Mouse (Mus musculus) lung, postnatal 0 days (tissue): ENCODE measurements around the gene Gm8251. TPM values are rescaled to one million over a fixed set of nuclear protein-coding genes. Genes with fewer than 3 reads are reported as not detected.

ENCODE experiments used
- ATAC-seq: fragments of 200-750 bp; cut with Nextera tagmentation; 2 replicates; pipeline ENCODE4 v1.8.0; 2017; ENCODE audit warnings: moderate library complexity
- DNase-seq: peaks from one replicate; pipeline ENCODE4 v3.0.0-alpha.2; 2016; ENCODE audit warnings: low spot score
- H3K27ac ChIP-seq: fragments of 300-500 bp; sonication (generic); 2 replicates; pipeline ENCODE4 v1.5.1; 2014; ENCODE audit warnings: antibody characterized with exemption, mild to moderate bottlenecking, low read length, mixed read lengths
- H3K27me3 ChIP-seq: fragments of 300-500 bp; sonication (generic); replicated peaks from 2 replicates; pipeline ENCODE4 v1.6.1; 2014; ENCODE audit warnings: low read length, mixed read lengths; ENCODE audit not compliant: insufficient read depth
- H3K36me3 ChIP-seq: fragments of 300-500 bp; sonication (generic); 2 replicates; pipeline ENCODE4 v1.6.1; 2014; ENCODE audit warnings: low read length, mixed read lengths; ENCODE audit not compliant: insufficient read depth
- H3K4me1 ChIP-seq: fragments of 300-500 bp; sonication (generic); 2 replicates; pipeline ENCODE4 v1.6.1; 2014; ENCODE audit warnings: antibody characterized with exemption, low read depth, low read length, mixed read lengths; ENCODE audit not compliant: insufficient read depth
- H3K4me2 ChIP-seq: fragments of 300-500 bp; sonication (generic); replicated peaks from 2 replicates; pipeline ENCODE4 v1.6.1; 2014; ENCODE audit warnings: low read depth, mild to moderate bottlenecking, low read length, moderate library complexity, mixed read lengths
- H3K4me3 ChIP-seq: fragments of 300-500 bp; sonication (generic); 2 replicates; pipeline ENCODE4 v1.5.1; 2014; ENCODE audit warnings: low read depth, low read length
- H3K9ac ChIP-seq: fragments of 300-500 bp; sonication (generic); replicated peaks from 2 replicates; pipeline ENCODE4 v1.6.1; 2014; ENCODE audit warnings: low read depth, mild to moderate bottlenecking
- H3K9me3 ChIP-seq: fragments of 300-500 bp; sonication (generic); 2 replicates; pipeline ENCODE4 v1.6.1; 2016; ENCODE audit warnings: low read length, mixed read lengths
- CTCF ChIP-seq: IDR thresholded peaks from 2 replicates; pipeline ENCODE4 v1.5.1; 2016; ENCODE audit warnings: antibody characterized with exemption, mild to moderate bottlenecking
- EP300 ChIP-seq: IDR thresholded peaks from 2 replicates; pipeline ENCODE4 v1.6.1; 2016; ENCODE audit warnings: antibody characterized with exemption, mild to moderate bottlenecking, control low read depth
- WGBS: fragments of 180-500 bp; shearing (Covaris S2); extraction: QIAGEN DNeasy Blood & Tissue Kit; methylation state at CpG from one replicate; pipeline ENCODE4 v1.1.7; 2014; 5-methylcytosine and 5-hydroxymethylcytosine counted together
- polyA plus RNA-seq: library from polyadenylated mRNA; unstranded; fragments of >200 nt; fragmentation: Nextera tagmentation; extraction: Ambion mirVana; gene quantifications from 2 replicates; pipeline ENCODE4 v1.2.1, GENCODE M21; 2015

Gene Gm8251
- polyA plus RNA-seq = 0.04 TPM in 1 of 2 replicates, not detected in the other

DNA sequence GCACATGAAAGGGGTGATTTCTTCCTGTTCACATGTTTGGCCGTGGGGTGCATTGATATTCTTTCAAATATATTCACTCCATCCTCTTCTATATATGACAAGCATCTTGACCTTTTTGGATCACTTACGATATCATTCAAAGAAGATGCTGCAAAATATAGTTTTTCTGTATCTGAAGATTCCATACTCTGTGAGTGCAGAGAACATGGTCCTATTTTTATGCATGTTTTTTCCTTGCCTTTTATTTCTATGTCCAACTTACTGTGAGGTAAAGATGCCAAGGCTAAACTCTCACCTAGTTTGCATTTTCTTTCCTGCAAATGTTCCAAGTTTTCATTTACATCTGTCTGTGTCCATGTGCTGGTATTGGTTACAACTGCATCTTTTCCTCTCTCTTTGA lies at the start of gene Gm8251:
Gm8251 (minus strand) TSS at position 101 of the 400 bp plus-strand sequence.
- Histone ChIP-seq H3K4me3 (no peak within 1 kb of the TSS), H3K36me3 (no peaks in the 10 kb centered on the region), H3K9ac (no peak within 1 kb of the TSS), H3K27me3 (no peaks in the 10 kb centered on the region), H3K4me1 (no peaks in the 10 kb centered on the region), H3K27ac (no peak within 1 kb of the TSS), H3K4me2 (no peak within 1 kb of the TSS), H3K9me3 (no peaks in the 10 kb centered on the region)
- ATAC-seq (no peak), DNase-seq (no peak)
- 84% methylated on average over 2 of the region's 2 CpGs for WGBS
- TF ChIP-seq EP300 (no peak), CTCF (no peak)

GRCm38 (mm10) chr1:44102939-44103338 lies 41.2 kb upstream of the Gm8251 start:
- TF ChIP-seq CTCF (no peak), EP300 (no peak)
- Histone ChIP-seq H3K9me3 (no peaks in the 10 kb centered on the region), H3K4me3 (no peak overlapping the region), H3K9ac (no peak overlapping the region), H3K4me2 (peak overlapping the region; percentile 63), H3K27ac (no peak overlapping the region), H3K36me3 (0 out of 2 replicates have a peak, but pooled peaks cover 6% of the 10 kb centered on the region), H3K27me3 (no peaks in the 10 kb centered on the region), H3K4me1 (no peaks in the 10 kb centered on the region)
- no peak for ATAC-seq
- no peak for DNase-seq
- WGBS = 15% methylated on average over 5 of the region's 5 CpGs

- TF ChIP-seq CTCF (no peak), EP300 (no peak)
- peak within 1 kb of the TSS; percentile 46 for H3K9ac ChIP-seq
- H3K9me3 ChIP-seq = no peaks in the 10 kb centered on the region
- ATAC-seq = peak; percentile 98
- no peaks in the 10 kb centered on the region for H3K27me3 ChIP-seq
- DNase-seq = peak; percentile 97
- WGBS = 2% methylated on average over 52 of the region's 55 CpGs
- 0 out of 2 replicates have a peak, but pooled peaks cover under 1% of the 10 kb centered on the region for H3K36me3 ChIP-seq
- H3K4me2 ChIP-seq = peak within 1 kb of the TSS; percentile 63
- peak within 1 kb of the TSS; percentile 68 for H3K4me3 ChIP-seq
- H3K27ac ChIP-seq = peak within 1 kb of the TSS; percentile 81
- no peaks in the 10 kb centered on the region for H3K4me1 ChIP-seq
Measured at GRCm38 (mm10) chr1:44102259-44102717, 40.6 kb upstream of the Gm8251 start, which contains the start of gene Tex30. Gene Tex30, minus strand, starts transcription at chr1:44102441.

DNA sequence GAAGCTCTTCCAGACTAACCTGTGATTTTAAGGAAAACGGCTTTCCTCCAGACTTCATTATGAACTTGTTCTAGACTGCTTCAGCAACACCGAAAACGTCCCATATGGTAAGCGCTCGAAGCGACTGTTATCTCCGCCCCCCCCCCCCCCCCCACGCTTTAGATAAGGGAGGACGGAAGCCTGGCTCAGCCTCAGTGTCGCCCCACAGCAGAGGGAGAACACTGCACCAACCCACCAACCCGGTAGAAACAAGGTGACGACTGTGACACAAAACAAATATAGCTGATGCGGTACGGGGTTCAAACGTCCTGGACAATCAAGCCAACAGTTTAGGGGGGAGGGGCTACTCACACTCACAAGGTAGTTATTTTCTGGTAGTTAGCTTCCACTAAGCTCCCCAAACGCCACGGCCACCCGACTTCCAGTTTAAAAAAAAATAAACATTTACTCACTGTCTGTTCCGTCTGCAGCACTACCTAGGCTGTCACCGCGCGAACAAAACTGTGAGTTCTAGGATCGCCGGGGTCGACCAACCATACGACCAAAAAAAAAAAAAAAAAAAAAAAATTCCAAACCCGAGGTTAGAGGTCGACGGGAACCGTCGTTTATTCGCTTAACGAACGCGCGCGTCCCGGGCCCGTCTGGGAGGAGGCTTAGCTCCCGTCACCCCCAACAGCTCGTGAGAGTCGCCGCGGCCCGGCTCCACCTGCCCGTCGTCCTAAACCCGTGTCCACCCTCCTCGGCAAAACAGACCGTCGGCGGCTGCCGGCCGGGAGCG lies 39.9 kb upstream of the Gm8251 start:
- H3K4me1 ChIP-seq = no peaks in the 10 kb centered on the region
- WGBS = under 1% methylated on average over 52 of the region's 55 CpGs
- TF ChIP-seq CTCF (peak; percentile 16; the same call in 1 of the 2 replicates), EP300 (no peak)
- H3K36me3 ChIP-seq = no peaks in the 10 kb centered on the region
- no peaks in the 10 kb centered on the region for H3K9me3 ChIP-seq
- peak overlapping the region; percentile 46 for H3K9ac ChIP-seq
- peak overlapping the region; percentile 63 for H3K4me2 ChIP-seq
- H3K27ac ChIP-seq = peak overlapping the region; percentile 81
- H3K4me3 ChIP-seq = peak overlapping the region; percentile 68
- DNase-seq (peak; percentile 49), ATAC-seq (peak; percentile 77)
- H3K27me3 ChIP-seq = no peaks in the 10 kb centered on the region

GRCm38 (mm10) chr1:44064625-44065024 lies 2.9 kb upstream of the Gm8251 start:
- Histone ChIP-seq H3K36me3 (no peaks in the 10 kb centered on the region), H3K4me3 (no peak overlapping the region), H3K4me1 (no peaks in the 10 kb centered on the region), H3K27ac (no peak overlapping the region), H3K9me3 (no peaks in the 10 kb centered on the region), H3K4me2 (no peak overlapping the region), H3K9ac (no peak overlapping the region), H3K27me3 (no peaks in the 10 kb centered on the region)
- 0% methylated on average over 1 of the region's 1 CpGs for WGBS
- DNase-seq (peak; percentile 56), ATAC-seq (peak; percentile 43; the same call in 1 of the 2 replicates)
- TF ChIP-seq EP300 = no peak
- peak; percentile 75 for TF ChIP-seq CTCF

- no peak overlapping the region for H3K4me3 ChIP-seq
- TF ChIP-seq EP300 (no peak), CTCF (no peak)
- 95% methylated on average over 6 of the region's 6 CpGs for WGBS
- H3K36me3 ChIP-seq = no peaks in the 10 kb centered on the region
- H3K27ac ChIP-seq = no peak overlapping the region
- DNase-seq = no peak
- H3K4me2 ChIP-seq = no peak overlapping the region
- H3K27me3 ChIP-seq = no peaks in the 10 kb centered on the region
- no peaks in the 10 kb centered on the region for H3K9me3 ChIP-seq
- H3K9ac ChIP-seq = no peak overlapping the region
- no peaks in the 10 kb centered on the region for H3K4me1 ChIP-seq
- no peak for ATAC-seq
Measured at GRCm38 (mm10) chr1:44063439-44063838, 1.7 kb upstream of the Gm8251 start.
